Mouse (Mus musculus): Measurements from ENCODE around the gene Ccdc9.

DNA sequence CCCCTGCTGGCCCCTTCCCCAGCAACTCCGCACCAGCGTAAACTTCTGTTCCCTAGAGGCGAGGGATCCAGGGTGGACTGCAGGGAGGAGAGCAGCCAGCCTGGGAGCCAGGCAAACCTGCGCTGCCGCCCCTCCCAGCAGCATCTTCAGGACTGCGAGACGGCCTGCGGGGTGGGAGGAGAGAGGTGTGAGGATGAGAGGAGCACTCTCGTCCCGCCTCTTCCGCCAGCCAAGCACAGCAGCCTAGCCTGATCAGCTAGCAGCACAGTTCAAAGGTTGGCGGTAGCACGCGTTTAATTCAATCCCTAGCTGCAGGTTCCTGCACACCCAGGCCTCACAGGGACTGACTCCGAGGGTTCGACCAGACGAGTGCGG lies 12.8 kb downstream of the Ccdc9 start:
- TF ChIP-seq CTCF (IDR thresholded peaks at IDR 0.05; ENCODE audit: low read depth, low read length), result no peak
- no peak for TF ChIP-seq POLR2A (IDR thresholded peaks at IDR 0.05; ENCODE audit: borderline replicate concordance, low read depth, low read length)
